33 mouse cellular contexts compared by ENCODE assay signal in the genomic region with DNA sequence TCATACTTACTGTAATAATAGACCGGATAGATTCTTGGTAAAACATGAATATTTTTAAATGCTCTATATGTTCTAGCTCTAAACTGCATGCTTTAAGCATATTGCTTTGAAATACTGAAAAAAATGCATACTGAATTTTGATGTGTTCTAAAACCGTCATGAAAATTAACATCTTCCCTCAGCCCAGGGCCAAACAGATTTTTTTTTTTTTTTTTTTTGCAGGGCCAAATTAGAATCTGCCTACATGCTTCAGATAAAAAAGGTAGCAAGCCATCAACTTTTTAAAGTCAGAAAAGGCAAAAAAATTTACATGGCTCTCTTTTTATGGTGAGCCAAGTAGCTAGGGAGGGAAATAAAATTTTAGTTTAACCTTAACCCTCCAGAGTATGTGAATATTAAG.
"Had no signal": no experiment of that assay in that cellular context is flagged by ENCODE, and none has a peak within 500 bp of the region (broad histone marks: within the 10 kb centered on the region; RNA-seq: fewer than 3 reads in every experiment).

No protein-coding gene starts in this region.

- DNase-seq: heart, postnatal 10 days; heart, postnatal 14 days; heart, postnatal 36 days; heart, postnatal 4 days; kidney, adult 11 months; kidney, adult 18-20 months; kidney, adult 2 months; kidney, adult 8-10 months; kidney, adult 9 months; kidney, postnatal 10 days; kidney, postnatal 14 days; kidney, postnatal 25 days; kidney, postnatal 36 days; kidney, postnatal 4 days; layer of hippocampus, adult 9-11 months; layer of hippocampus, postnatal 36 days had no signal

- H3K27ac ChIP-seq: heart, embryonic 13.5 days; heart, embryonic 15.5 days; hindbrain, embryonic 10.5 days; hindbrain, embryonic 12.5 days; hindbrain, embryonic 13.5 days; hindbrain, embryonic 14.5 days; hindbrain, embryonic 15.5 days; hindbrain, postnatal 0 days; intestine, embryonic 15.5 days; kidney, embryonic 15.5 days; kidney, postnatal 0 days; layer of hippocampus, adult 2 months had no signal

- ATAC-seq: hindbrain, embryonic 16.5 days; hindbrain, postnatal 0 days; inflammation-experienced regulatory T-cells, adult 6 months; intestine, embryonic 15.5 days; intestine, embryonic 16.5 days; intestine, postnatal 0 days had no signal

- H3K4me3 ChIP-seq: heart, embryonic 12.5 days; heart, embryonic 13.5 days; heart, embryonic 15.5 days; hindbrain, embryonic 10.5 days; hindbrain, embryonic 12.5 days; hindbrain, embryonic 13.5 days; hindbrain, embryonic 15.5 days; intestine, embryonic 15.5 days; kidney, embryonic 15.5 days; layer of hippocampus, adult 2 months had no signal
